Mouse (Mus musculus): Measurements from ENCODE around the gene Tlk2. TPM values are rescaled to one million over a fixed set of nuclear protein-coding genes. Genes with fewer than 3 reads are reported as not detected.

Gene Tlk2
- total RNA-seq, 2 experiments from 2014 or later: 56.0 to 61.1 TPM

- no peak for DNase-seq (ENCODE audit: extremely low spot score in 1 of 2, low spot score in 2 of 2)
- intact Hi-C loops (cut with DNase I): no loop called here
- H3K4me3 ChIP-seq: no peak overlapping the region
- no peak overlapping the region for H3K27ac ChIP-seq
- no peak for TF ChIP-seq CTCF (IDR thresholded peaks at IDR 0.05)
Observed at GRCm38 (mm10) chr11:105151226-105152016, 27.2 kb upstream of the Tlk2 start.

- H3K4me3 ChIP-seq: no peak overlapping the region
- no peak overlapping the region for H3K27ac ChIP-seq
- TF ChIP-seq CTCF (IDR thresholded peaks at IDR 0.05): no peak
- no peak for DNase-seq (ENCODE audit: extremely low spot score in 1 of 2, low spot score in 2 of 2)
- intact Hi-C loops (cut with DNase I): no loop called here
Observed at GRCm38 (mm10) chr11:105152017-105152300, 26.6 kb upstream of the Tlk2 start.

DNA sequence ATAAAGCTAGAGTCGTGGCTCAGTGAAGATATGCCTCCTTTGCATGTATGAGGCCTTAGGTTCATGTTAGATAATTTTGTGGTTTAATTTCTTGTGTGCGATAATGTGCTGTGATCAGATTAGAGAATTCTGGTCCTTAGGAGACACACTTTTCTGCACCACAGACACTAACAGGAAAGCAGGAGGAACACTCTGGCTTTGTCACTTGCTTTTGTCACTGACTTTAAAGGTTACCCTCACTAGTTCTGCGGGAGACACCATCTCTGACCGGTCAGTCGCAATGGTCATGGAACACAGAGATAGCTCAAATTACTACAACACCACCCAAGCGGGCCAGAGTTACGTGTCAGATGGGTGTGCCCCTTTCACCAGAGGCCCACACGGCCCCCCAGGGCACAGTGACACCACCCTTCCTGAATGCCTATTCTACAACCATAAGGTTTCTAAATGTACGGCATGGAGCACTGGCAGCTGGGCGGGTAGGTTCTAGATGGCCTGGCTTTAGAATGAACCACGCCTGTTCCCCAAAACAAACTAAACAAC is 26.2 kb upstream of the Tlk2 start:
- no peak overlapping the region for H3K4me3 ChIP-seq
- no peak for DNase-seq (ENCODE audit: extremely low spot score in 1 of 2, low spot score in 2 of 2)
- no peak overlapping the region for H3K27ac ChIP-seq
- TF ChIP-seq CTCF (IDR thresholded peaks at IDR 0.05): no peak
- intact Hi-C loops (cut with DNase I): no loop called here

- TF ChIP-seq CTCF (IDR thresholded peaks at IDR 0.05): no peak
- intact Hi-C loops (cut with DNase I): no loop called here
- Histone ChIP-seq H3K27ac (no peak overlapping the region), H3K4me3 (no peak overlapping the region)
- no peak for DNase-seq (ENCODE audit: extremely low spot score in 1 of 2, low spot score in 2 of 2)
Observed at GRCm38 (mm10) chr11:105153068-105153833, 25.4 kb upstream of the Tlk2 start.

- no peak overlapping the region for H3K4me3 ChIP-seq
- intact Hi-C loops (cut with DNase I): no loop called here
- TF ChIP-seq CTCF (IDR thresholded peaks at IDR 0.05): no peak
- DNase-seq (ENCODE audit: extremely low spot score in 1 of 2, low spot score in 2 of 2): no peak
- no peak overlapping the region for H3K27ac ChIP-seq
Observed at GRCm38 (mm10) chr11:105155915-105156314, 22.7 kb upstream of the Tlk2 start.

- intact Hi-C loops (cut with DNase I): no loop called here
- no peak overlapping the region for H3K4me3 ChIP-seq
- H3K27ac ChIP-seq: no peak overlapping the region
- DNase-seq (ENCODE audit: extremely low spot score in 1 of 2, low spot score in 2 of 2): no peak
- TF ChIP-seq CTCF (IDR thresholded peaks at IDR 0.05): no peak
Observed at GRCm38 (mm10) chr11:105156748-105157267, 21.8 kb upstream of the Tlk2 start.

DNA sequence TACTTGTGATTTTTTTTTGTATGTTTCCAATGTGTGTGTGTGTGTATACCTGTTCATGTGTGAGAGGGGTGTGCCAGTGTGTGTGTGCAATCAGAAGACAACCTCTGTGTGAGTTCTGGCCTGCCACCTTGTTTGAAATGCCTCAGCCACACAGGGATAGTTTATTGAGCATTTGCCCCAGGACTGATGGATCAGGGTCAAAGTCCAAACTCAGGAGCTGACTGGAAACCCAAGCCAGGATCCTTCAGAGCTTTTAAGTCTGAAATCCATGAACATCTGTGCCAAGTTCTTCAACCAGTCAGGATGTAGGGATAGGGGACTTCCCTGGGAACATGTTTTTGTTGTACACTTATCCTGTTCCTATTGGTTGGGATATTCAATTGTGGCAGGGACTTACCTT is 20.6 kb upstream of the Tlk2 start:
- TF ChIP-seq CTCF (IDR thresholded peaks at IDR 0.05): no peak
- DNase-seq (ENCODE audit: extremely low spot score in 1 of 2, low spot score in 2 of 2): no peak
- intact Hi-C loops (cut with DNase I): no loop called here
- Histone ChIP-seq H3K4me3 (no peak overlapping the region), H3K27ac (no peak overlapping the region)

DNA sequence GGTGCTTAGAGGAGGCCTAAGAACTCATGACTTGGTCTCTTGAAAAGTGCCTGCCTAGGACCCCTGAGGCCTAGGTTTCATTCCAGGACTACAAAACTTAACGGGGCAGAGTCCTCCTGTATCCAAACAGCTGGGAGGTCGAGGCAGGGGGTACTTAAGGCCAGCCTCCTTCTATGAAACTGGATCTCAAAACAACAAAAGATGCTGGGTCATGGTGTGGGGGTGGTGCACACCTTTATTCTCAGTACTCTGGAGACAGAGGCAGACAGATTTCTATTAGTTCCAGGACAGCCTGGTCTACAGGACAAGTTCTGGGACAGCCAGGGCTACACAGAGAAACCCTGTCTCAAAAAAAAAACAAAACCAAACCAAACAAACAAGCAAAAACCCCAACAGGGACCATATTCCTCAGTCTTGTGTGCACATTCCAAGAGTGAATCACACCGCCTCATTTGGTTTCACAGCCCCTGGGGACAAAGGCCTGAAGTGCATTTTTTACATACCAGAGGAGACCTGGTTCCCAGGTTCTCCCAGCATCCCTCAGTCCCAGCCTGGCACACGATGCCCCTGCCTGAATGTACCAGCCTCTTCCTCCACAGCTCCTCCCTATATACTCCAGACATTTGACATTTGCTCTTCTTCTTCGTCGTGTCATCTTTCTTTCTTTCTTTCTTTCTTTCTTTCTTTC is 18.8 kb upstream of the Tlk2 start:
- intact Hi-C loops (cut with DNase I): no loop called here
- Histone ChIP-seq H3K27ac (no peak overlapping the region), H3K4me3 (no peak overlapping the region)
- no peak for TF ChIP-seq CTCF (IDR thresholded peaks at IDR 0.05)
- no peak for DNase-seq (ENCODE audit: extremely low spot score in 1 of 2, low spot score in 2 of 2)

GRCm38 (mm10) chr11:105161411-105161810 is 17.2 kb upstream of the Tlk2 start:
- H3K27ac ChIP-seq: no peak overlapping the region
- DNase-seq (ENCODE audit: extremely low spot score in 1 of 2, low spot score in 2 of 2): no peak
- intact Hi-C loops (cut with DNase I): no loop called here
- H3K4me3 ChIP-seq: no peak overlapping the region
- TF ChIP-seq CTCF (IDR thresholded peaks at IDR 0.05): no peak

GRCm38 (mm10) chr11:105164516-105165510 is 13.8 kb upstream of the Tlk2 start:
- no peak for TF ChIP-seq CTCF (IDR thresholded peaks at IDR 0.05)
- no peak overlapping the region for H3K4me3 ChIP-seq
- no peak overlapping the region for H3K27ac ChIP-seq
- DNase-seq (ENCODE audit: extremely low spot score in 1 of 2, low spot score in 2 of 2): no peak
- intact Hi-C loops (cut with DNase I): no loop called here

GRCm38 (mm10) chr11:105166780-105167179 is 11.8 kb upstream of the Tlk2 start:
- H3K4me3 ChIP-seq: no peak overlapping the region
- no peak overlapping the region for H3K27ac ChIP-seq
- TF ChIP-seq CTCF (IDR thresholded peaks at IDR 0.05): no peak
- intact Hi-C loops (cut with DNase I): no loop called here
- no peak for DNase-seq (ENCODE audit: extremely low spot score in 1 of 2, low spot score in 2 of 2)

All from left cerebral cortex, adult 2 months (tissue).